Mouse (Mus musculus) retina, adult 2 months (tissue): ENCODE data around the gene Grin3b.
A peak's percentile ranks its signal among the peaks of the same experiment; 100 is the strongest.
"Not testable (repeated sequence)": the region's sequence is repeated elsewhere in the genome, so short reads cannot be mapped to it uniquely, and the experiment has no call there.

Source experiments
- DNase-seq: peaks from one replicate; pipeline ENCODE4 v3.0.0-alpha.2; 2012; ENCODE audit warnings: low read depth, low spot score

The Grin3b gene

GRCm38 (mm10) chr10:79936284-79936910, 34.1 kb upstream of the Grin3b start:
- no peak for DNase-seq

DNA sequence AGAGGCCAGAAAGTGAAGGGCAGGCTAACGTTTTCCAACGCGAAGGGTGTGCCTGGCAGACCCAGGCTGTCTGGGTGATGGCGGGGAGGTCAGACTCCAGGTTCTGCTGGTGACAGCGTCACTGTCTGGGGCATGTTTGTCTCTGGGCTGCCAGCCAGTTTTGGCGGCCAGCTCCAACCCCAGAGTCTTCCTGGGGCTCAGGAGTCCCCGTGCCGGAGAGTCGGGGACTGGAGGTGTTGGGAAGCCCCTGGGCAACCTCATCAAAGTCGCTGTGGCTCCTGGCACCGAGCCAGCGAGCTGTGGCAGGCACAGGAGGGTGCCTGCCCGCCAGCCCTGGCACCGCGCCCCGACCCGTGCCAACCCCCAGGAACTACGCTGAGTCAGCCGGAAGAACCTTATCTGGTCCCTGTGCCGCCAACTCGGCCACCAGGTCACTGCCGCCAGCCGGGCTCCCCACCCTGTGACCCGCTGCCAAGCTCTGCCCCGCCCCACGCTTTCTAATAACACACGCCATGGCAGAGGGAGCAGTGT, 33.5 kb upstream of the Grin3b start:
- DNase-seq = no peak

- no peak for DNase-seq
These were observed 32.6 kb upstream of the Grin3b start for GRCm38 (mm10) chr10:79937775-79938526.

- no peak for DNase-seq
These were observed 29.8 kb upstream of the Grin3b start for GRCm38 (mm10) chr10:79940749-79941148.

DNA sequence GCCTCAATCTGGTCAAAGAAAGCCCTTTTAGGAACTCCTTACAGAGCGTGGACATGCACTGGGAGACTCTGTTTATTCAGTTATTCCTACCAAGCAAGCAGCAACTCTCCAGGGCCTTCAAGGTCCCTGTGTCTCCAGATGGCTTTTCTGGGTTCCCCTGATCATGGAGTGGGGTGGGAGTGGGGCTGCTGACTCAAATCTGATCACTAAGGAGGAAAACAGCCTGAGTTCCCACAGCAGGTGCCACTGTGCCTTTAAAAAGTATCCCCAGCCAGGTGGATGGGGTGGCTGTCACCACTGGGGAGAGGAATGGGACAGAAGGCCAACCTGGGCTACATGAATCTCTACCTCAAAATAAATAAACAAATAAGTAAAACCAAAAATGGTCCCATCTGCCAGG, 27.5 kb upstream of the Grin3b start:
- DNase-seq = no peak

DNA sequence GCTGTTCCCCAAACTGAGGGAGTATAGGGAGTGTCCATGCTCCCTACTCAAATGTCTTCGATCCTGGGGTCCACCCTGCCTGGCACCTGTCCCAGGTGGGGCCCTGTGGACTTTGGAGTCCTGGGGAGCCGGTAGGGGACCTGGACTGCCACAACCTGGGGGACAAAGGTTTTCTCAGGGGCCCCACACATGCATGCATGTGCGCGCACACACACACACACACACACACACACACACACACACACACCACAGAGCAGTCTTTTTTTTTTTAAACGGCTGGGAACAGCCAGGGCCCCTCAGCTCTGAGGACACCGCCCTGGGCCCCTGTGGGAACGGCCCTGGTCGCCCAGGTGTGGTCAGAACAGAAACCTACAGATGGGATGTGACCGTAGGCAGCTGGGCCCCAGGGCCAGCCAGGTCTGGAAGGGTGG, 27.0 kb upstream of the Grin3b start:
- DNase-seq = no peak

DNA sequence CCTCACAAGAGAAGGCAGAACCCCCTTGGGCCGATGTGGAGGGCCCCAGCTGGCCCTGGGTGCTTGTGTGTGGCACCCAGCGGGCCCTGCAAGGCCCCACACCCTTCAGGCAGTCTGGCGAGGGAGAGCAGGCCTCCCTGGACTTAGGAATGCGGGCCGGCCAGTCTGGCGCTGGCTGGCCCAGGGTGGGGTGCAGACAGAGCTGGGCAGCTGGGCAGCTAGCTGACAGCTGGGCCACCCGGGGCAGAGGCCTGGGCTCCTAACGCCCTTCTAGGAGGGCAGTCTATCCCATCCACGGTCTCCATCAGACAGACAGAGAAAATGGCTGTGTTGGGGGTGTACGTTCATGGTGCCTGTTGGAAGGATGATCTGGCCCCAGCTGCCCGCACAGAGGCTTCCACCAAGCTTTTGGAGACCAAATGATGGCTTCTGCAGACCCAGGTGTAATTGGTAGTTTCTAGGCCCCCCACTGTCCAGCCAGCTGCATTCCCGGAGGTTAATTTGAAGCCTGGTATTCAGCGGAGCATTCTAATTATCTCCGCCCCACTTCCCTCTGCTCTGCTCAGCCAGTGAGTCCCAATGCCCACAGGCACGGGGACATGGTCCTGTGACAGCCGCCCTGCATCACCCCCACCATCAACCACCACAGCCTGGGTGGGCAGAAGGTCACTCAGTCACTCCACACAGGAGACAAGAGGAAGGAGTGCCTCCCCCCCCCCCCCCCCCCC, 24.8 kb upstream of the Grin3b start:
- no peak for DNase-seq

- no peak for DNase-seq
These were observed 23.7 kb upstream of the Grin3b start for GRCm38 (mm10) chr10:79946752-79947322.

DNA sequence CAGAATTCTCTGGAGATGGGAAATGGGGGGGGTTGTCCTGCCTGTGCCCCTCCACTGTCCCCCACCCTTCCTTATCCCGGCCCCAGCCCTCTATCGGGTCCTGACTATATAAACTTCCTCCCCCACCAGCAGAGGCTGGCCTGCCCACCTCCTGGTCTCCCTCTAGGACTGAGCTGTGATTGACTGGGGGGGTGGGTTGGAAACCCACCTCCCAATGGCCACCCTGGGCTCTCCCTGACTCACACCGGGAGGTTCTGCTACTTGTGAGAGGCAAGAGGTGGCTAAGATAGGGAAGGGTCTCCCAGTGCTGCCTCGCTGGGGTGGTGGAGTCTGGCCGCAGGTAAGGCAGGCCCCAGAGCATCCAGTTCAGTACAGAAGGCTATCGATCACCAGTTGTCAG, 23.0 kb upstream of the Grin3b start:
- DNase-seq = no peak

GRCm38 (mm10) chr10:79949873-79950272, 20.6 kb upstream of the Grin3b start:
- DNase-seq = no peak

DNA sequence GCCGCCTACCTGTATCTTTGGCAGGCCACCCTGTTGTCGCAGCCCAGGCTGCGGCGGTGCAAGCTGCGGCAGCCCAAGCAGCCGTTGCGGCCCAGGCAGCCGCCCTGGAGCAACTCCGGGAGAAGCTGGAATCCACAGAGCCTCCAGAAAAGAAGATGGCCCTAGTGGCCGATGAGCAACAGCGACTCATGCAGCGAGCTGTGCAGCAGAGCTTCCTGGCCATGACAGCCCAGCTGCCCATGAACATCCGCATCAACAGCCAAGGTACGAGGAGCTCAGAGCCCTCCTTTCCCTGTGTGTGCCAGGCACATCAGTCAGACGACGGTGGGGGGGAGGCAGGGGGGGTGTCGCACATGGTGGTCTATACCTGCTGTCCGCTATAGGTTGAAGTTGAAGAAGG, 19.9 kb upstream of the Grin3b start:
- no peak for DNase-seq

GRCm38 (mm10) chr10:79953946-79954345, 16.6 kb upstream of the Grin3b start:
- no peak for DNase-seq

DNA sequence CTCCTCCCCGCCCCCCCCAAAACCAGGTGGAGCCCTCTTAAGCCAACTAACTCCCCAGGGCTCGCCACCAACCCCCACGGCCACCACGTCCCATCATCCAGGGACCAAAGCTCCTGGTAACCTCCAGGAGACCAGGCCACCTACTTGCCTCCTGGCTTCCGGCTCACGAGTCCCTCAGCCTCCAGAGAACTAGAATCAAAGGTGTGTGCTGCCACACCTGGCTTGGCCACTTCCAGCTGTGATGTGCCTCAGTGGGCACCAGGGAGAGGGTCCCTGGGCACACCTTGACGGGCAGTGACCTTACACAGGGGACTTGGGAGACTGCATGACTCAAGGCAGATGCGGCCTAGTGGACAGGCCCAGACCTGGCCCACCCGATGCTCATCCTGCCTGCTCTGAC, 14.8 kb upstream of the Grin3b start:
- DNase-seq = no peak

DNA sequence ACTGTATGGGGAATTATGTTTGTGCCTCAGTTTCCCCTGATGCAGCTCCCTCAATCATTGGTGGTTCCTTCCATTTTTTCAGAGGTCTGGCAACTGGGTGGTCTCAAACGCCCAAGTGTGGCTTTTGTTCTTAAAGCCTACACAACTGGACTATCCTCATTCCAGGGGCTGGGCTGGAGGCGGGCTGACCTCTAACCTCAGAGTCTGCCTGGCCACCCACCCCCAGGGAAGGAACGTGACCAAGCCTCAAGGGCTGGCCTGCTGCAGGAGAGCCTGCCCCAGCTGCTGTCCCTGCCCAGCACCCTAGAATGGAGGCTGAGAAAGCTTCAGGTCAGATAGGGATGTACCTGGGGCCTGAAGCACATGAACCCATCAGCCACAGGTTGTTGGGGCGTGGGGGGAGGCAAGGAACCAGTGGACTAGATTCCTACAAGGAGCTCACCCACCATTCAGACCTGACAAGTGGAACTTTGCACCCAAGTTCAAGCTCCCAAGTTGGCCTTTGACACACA, 13.8 kb upstream of the Grin3b start:
- no peak for DNase-seq

DNA sequence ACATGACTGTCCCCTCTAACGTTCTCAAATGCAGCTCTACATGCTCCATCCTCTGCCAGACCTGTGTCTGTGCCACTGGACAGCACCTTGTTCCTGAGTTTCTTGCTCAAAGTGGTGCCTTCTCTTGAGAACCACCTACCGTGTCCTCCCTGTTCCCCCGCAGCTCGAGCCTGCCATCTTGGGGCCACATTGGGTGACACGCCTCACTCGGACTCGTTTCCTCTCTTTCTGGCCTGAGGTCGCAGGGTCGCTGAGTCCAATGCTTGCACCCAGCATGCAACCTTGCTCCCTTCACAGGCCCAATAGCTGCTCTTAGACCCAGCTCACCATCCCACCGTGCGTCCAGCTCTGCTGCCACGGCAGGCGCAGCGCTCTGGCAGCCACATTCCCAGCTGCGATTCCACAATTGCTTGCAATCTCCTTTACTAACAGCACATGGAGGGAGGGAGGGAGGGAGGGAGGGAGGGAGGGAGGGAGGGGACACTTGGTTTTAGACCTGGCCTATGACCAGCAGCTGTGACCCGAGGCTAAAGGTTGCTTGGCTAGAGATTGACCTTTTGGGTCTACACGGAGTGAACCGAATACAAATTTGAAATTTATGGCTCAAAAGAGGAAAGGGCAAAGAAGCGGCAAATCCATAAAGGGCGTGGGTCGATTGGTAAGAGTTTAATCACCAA, 12.2 kb upstream of the Grin3b start:
- DNase-seq = peak; percentile 37

- DNase-seq = not testable (repeated sequence)
These were observed 11.1 kb upstream of the Grin3b start for GRCm38 (mm10) chr10:79959412-79959811.

- DNase-seq = peak; percentile 100
These were observed 10.5 kb upstream of the Grin3b start, which contains the start of gene Wdr18 for GRCm38 (mm10) chr10:79959847-79960601. Gene Wdr18 (plus strand): TSS chr10:79960152.

DNA sequence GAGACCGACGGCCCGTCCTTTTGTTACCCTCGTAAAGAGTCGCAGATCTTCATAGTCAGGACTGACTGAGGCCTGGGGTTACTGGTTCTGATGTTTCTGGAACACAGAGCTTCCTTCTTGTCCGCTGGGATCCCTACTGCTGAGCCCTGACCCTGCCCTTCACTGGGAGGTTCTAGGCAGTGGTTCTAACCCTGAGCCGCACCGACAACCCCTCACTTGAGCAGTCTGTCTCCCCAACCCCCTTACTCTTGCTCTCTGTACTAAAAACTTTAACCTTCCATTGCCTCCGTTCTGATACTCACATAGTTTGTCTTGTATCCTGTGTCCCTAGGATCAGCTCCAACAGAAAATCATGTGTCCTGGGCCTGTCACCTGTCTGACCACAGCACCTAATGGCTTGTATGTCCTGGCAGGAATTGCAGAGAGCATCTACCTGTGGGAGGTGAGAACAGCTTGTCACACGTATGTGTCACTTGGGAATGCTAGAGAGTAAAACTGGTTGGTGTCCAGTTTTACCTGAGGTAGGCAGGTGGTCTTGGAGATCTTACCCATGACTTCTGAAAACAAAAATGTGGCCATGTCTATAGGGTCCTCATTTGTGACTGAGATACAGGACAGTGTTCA, 9.7 kb upstream of the Grin3b start:
- DNase-seq = no peak

DNA sequence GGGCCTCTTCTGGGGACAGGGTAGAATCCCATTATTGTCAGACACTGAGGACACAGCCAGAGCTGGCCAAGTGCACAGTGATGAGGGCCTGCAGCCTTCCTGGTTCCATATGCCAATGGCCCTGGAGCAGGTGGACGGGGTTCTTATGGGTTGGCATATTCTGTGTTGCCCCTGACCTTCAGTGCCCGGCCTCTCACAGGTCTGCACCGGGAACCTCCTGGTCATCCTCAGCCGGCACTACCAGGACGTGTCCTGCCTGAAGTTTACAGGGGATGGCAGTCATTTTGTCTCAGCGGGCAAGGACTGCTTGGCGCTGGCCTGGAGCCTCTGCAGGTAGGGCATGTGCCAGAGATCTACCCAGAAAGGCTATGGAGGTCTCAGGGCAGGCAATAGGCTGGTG, 5.8 kb upstream of the Grin3b start:
- no peak for DNase-seq

DNA sequence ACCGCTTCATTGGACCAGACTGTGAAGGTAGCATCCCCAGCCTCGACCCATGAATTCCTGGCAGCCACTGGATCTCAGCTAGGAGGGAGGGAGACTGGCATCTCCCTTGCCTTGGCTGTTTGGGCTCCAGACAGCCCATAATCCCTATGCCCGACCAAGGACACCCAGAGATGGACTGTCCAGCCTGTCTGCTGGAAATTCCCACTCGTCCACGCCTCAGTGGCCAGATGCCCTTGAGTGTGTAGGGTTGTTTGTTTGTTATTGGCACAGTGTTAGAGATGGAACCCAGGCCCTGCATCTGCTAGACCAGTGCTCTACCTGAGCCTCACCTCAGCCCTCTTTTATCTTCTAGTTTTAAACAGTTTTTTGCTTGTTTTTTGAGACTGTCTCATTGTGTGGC, 5.2 kb upstream of the Grin3b start:
- DNase-seq = no peak
